ENCODE assay signal across 10 mouse cellular contexts in the genomic region with DNA sequence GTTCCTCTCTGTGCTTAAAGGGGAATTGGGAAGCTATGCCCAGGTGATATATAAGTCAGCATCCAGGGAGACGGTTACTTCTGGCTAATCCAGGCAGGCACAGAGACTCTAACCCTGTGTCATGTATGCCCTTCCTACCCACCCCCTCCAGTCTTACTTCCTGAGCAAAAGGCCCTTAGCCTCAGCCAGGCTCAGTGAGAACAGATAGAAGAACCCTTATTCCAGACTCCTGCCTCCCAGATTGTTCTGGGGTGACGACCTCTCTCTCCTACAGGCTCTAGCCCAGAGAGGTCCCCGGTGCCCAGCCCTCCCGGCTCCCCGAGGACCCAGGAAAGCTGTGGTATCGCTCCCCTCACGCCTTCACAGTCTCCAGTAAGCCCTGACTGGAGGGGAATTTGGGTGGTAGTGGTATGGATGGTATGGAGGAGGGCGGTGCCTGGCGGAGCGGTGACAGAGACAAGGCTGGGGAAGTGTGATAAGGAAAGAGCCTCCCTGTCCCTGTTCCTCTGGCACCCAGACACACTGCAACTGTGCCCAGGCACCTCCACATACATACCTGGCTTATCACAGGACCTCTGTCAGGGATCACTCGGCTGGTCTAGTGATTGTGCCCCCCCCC. TPM values are rescaled to one million over a fixed set of nuclear protein-coding genes. Genes with fewer than 3 reads are reported as not detected.
A peak's percentile ranks its signal among the peaks of the same experiment; 100 is the strongest.
DNase-seq lines count a peak whose midpoint lies in the region; ATAC-seq and TF ChIP-seq lines count a peak whose summit lies in the region.
"Had no signal": no experiment of that assay in that cellular context is flagged by ENCODE, and none has a peak within 500 bp of the region (broad histone marks: within the 10 kb centered on the region; RNA-seq: fewer than 3 reads in every experiment).

No protein-coding gene starts in this region.

- H3K36me3 ChIP-seq in hindbrain, embryonic 15.5 days = no peaks in the 10 kb centered on the region
- no peaks in the 10 kb centered on the region for H3K36me3 ChIP-seq in hindbrain, embryonic 16.5 days (ENCODE audit: control insufficient read depth, insufficient read depth, low read length)
- no peaks in the 10 kb centered on the region for H3K36me3 ChIP-seq in heart, postnatal 0 days (replicated peaks; ENCODE audit: control insufficient read depth, insufficient read depth, low read length)
- no peaks in the 10 kb centered on the region for H3K36me3 ChIP-seq in midbrain, embryonic 15.5 days (replicated peaks)

- WGBS in hindbrain, embryonic 15.5 days = 77% methylated on average over 11 of the region's 11 CpGs
- WGBS in hindbrain, embryonic 16.5 days = 83% methylated on average over 11 of the region's 11 CpGs
- 11% methylated on average over 11 of the region's 11 CpGs for WGBS in heart, postnatal 0 days
- WGBS in midbrain, embryonic 15.5 days = 82% methylated on average over 11 of the region's 11 CpGs

- no peak overlapping the region for H3K4me3 ChIP-seq in hindbrain, embryonic 15.5 days
- H3K4me3 ChIP-seq in hindbrain, embryonic 16.5 days (ENCODE audit: low read length) = no peak overlapping the region
- H3K4me3 ChIP-seq in brown adipose tissue, adult 24 weeks (ENCODE audit: insufficient read depth, low read depth, low read length) = no peak overlapping the region
- H3K4me3 ChIP-seq in heart, postnatal 0 days (ENCODE audit: low read depth, low read length) = no peak overlapping the region
- no peak overlapping the region for H3K4me3 ChIP-seq in midbrain, embryonic 15.5 days

- no peak overlapping the region for H3K4me2 ChIP-seq in hindbrain, embryonic 15.5 days
- H3K4me2 ChIP-seq in hindbrain, embryonic 16.5 days (ENCODE audit: low read length) = no peak overlapping the region
- H3K4me2 ChIP-seq in heart, postnatal 0 days (ENCODE audit: low read depth, low read length) = 0 out of 2 replicates have a peak overlapping the region, but pooled peaks have one; percentile 8
- H3K4me2 ChIP-seq in midbrain, embryonic 15.5 days = no peak overlapping the region

- TF ChIP-seq EP300 in heart, postnatal 0 days (IDR thresholded peaks at IDR 0.05; ENCODE audit: low read depth) = no peak

- peak; percentile 11 for DNase-seq in heart, postnatal 0 days (ENCODE audit: low spot score)
- peak; percentile 0 for DNase-seq in lung, postnatal 14 days
- no peak for DNase-seq in frontal cortex, adult 2 months (ENCODE audit: extremely low spot score in 1 of 2, low spot score in 1 of 2)
- no peak for DNase-seq in thymus, postnatal 4 days

- H3K9ac ChIP-seq in hindbrain, embryonic 15.5 days = no peak overlapping the region
- H3K9ac ChIP-seq in hindbrain, embryonic 16.5 days (ENCODE audit: low read depth, low read length) = no peak overlapping the region
- no peak overlapping the region for H3K9ac ChIP-seq in heart, postnatal 0 days (replicated peaks; ENCODE audit: low read depth, low read length)
- H3K9ac ChIP-seq in midbrain, embryonic 15.5 days = no peak overlapping the region

- no peaks in the 10 kb centered on the region for H3K9me3 ChIP-seq in hindbrain, embryonic 15.5 days
- no peaks in the 10 kb centered on the region for H3K9me3 ChIP-seq in hindbrain, embryonic 16.5 days (ENCODE audit: control insufficient read depth, low read length)
- no peaks in the 10 kb centered on the region for H3K9me3 ChIP-seq in heart, postnatal 0 days (replicated peaks; ENCODE audit: control insufficient read depth, low read length)
- H3K9me3 ChIP-seq in midbrain, embryonic 15.5 days = no peaks in the 10 kb centered on the region

- no peak for TF ChIP-seq CTCF in heart, postnatal 0 days (IDR thresholded peaks at IDR 0.05; ENCODE audit: low read depth)

- no peaks in the 10 kb centered on the region for H3K4me1 ChIP-seq in hindbrain, embryonic 15.5 days (replicated peaks)
- H3K4me1 ChIP-seq in hindbrain, embryonic 16.5 days (ENCODE audit: control insufficient read depth, insufficient read depth, low read depth, low read length) = no peaks in the 10 kb centered on the region
- H3K4me1 ChIP-seq in brown adipose tissue, adult 24 weeks (ENCODE audit: control insufficient read depth, insufficient read depth, insufficient read length, low read length) = peaks cover 34% of the 10 kb centered on the region
- H3K4me1 ChIP-seq in heart, postnatal 0 days (ENCODE audit: control insufficient read depth, insufficient read depth) = peaks cover 25% of the 10 kb centered on the region
- H3K4me1 ChIP-seq in midbrain, embryonic 15.5 days = no peaks in the 10 kb centered on the region

- no peak overlapping the region for H3K27ac ChIP-seq in hindbrain, embryonic 15.5 days (replicated peaks)
- no peak overlapping the region for H3K27ac ChIP-seq in hindbrain, embryonic 16.5 days (ENCODE audit: low read depth, low read length)
- peak overlapping the region; percentile 98 for H3K27ac ChIP-seq in brown adipose tissue, adult 24 weeks (replicated peaks; ENCODE audit: low read depth, low read length)
- H3K27ac ChIP-seq in heart, postnatal 0 days (ENCODE audit: low read depth) = peak overlapping the region; percentile 81
- H3K27ac ChIP-seq in midbrain, embryonic 15.5 days = no peak overlapping the region

- ATAC-seq in hindbrain, embryonic 15.5 days (ENCODE audit: low FRiP score, low read depth) = peak; percentile 32; the same call in 1 of the 2 replicates
- no peak for ATAC-seq in hindbrain, embryonic 16.5 days
- ATAC-seq in heart, postnatal 0 days (ENCODE audit: insufficient read depth, low read depth) = peak; percentile 37
- no peak for ATAC-seq in midbrain, embryonic 15.5 days (replicated peaks)

- H3K27me3 ChIP-seq in hindbrain, embryonic 15.5 days = no peaks in the 10 kb centered on the region
- no peaks in the 10 kb centered on the region for H3K27me3 ChIP-seq in hindbrain, embryonic 16.5 days (replicated peaks; ENCODE audit: control insufficient read depth, insufficient read depth, low read length)
- no peaks in the 10 kb centered on the region for H3K27me3 ChIP-seq in heart, postnatal 0 days (ENCODE audit: control insufficient read depth, insufficient read depth, low read length)
- H3K27me3 ChIP-seq in midbrain, embryonic 15.5 days (replicated peaks) = no peaks in the 10 kb centered on the region
- H3K27me3 ChIP-seq: CH12.LX had no signal

RNA-seq across cellular contexts. Expression of gene Gm11037, which starts 2.3 kb away (rescaled TPM):
- polyA plus RNA-seq in hindbrain, embryonic 15.5 days (2015; fragmentation: Nextera tagmentation; extraction: Ambion mirVana) = not detected in 2 replicates
- polyA plus RNA-seq in hindbrain, embryonic 16.5 days (2015; fragmentation: Nextera tagmentation; extraction: Ambion mirVana) = not detected in 2 replicates
- not detected in 2 replicates for polyA plus RNA-seq in brown adipose tissue, adult 24 weeks (2012; ENCODE audit: insufficient read depth, insufficient read length, missing spikeins)
- not detected in 2 replicates for total RNA-seq in heart, postnatal 0 days (2014; rRNA removed; ENCODE audit: low replicate concordance)
- not detected in 2 replicates for polyA plus RNA-seq in heart, postnatal 0 days (2015; fragmentation: Nextera tagmentation; extraction: Ambion mirVana)
- not detected in 2 replicates for polyA plus RNA-seq in frontal cortex, adult 2 months (2012; rRNA removed)
- polyA plus RNA-seq in midbrain, embryonic 15.5 days (2015; fragmentation: Nextera tagmentation; extraction: Ambion mirVana) = not detected in 2 replicates
- total RNA-seq: CH12.LX had no signal
- polyA plus RNA-seq: neural tube, embryonic 11.5 days had no signal

RNA-seq across cellular contexts. Expression of gene Hspa12b, which starts 8.6 kb away (rescaled TPM):
- 4.7 and 4.8 TPM in 2 replicates for polyA plus RNA-seq in hindbrain, embryonic 15.5 days (2015; fragmentation: Nextera tagmentation; extraction: Ambion mirVana)
- 6.5 and 6.9 TPM in 2 replicates for polyA plus RNA-seq in hindbrain, embryonic 16.5 days (2015; fragmentation: Nextera tagmentation; extraction: Ambion mirVana)
- polyA plus RNA-seq in brown adipose tissue, adult 24 weeks (2012; ENCODE audit: insufficient read depth, insufficient read length, missing spikeins) = 7.0 and 9.6 TPM in 2 replicates
- 17.1 and 29.3 TPM in 2 replicates for total RNA-seq in heart, postnatal 0 days (2014; rRNA removed; ENCODE audit: low replicate concordance)
- polyA plus RNA-seq in heart, postnatal 0 days (2015; fragmentation: Nextera tagmentation; extraction: Ambion mirVana) = 7.2 and 9.0 TPM in 2 replicates
- polyA plus RNA-seq in frontal cortex, adult 2 months (2012; rRNA removed) = 9.7 and 10.5 TPM in 2 replicates
- polyA plus RNA-seq in midbrain, embryonic 15.5 days (2015; fragmentation: Nextera tagmentation; extraction: Ambion mirVana) = 4.4 and 4.6 TPM in 2 replicates

RNA-seq across cellular contexts. Expression of gene 1700037H04Rik, which starts 24.3 kb away (rescaled TPM):
- 86.4 and 90.9 TPM in 2 replicates for polyA plus RNA-seq in hindbrain, embryonic 15.5 days (2015; fragmentation: Nextera tagmentation; extraction: Ambion mirVana)
- 86.6 and 92.7 TPM in 2 replicates for polyA plus RNA-seq in hindbrain, embryonic 16.5 days (2015; fragmentation: Nextera tagmentation; extraction: Ambion mirVana)
- 426 and 428 TPM in 2 replicates for polyA plus RNA-seq in brown adipose tissue, adult 24 weeks (2012; ENCODE audit: insufficient read depth, insufficient read length, missing spikeins)
- total RNA-seq in heart, postnatal 0 days (2014; rRNA removed; ENCODE audit: low replicate concordance) = 48.3 and 88.8 TPM in 2 replicates
- 35.9 and 39.7 TPM in 2 replicates for polyA plus RNA-seq in heart, postnatal 0 days (2015; fragmentation: Nextera tagmentation; extraction: Ambion mirVana)
- 104 and 114 TPM in 2 replicates for polyA plus RNA-seq in frontal cortex, adult 2 months (2012; rRNA removed)
- 71.2 and 81.5 TPM in 2 replicates for polyA plus RNA-seq in midbrain, embryonic 15.5 days (2015; fragmentation: Nextera tagmentation; extraction: Ambion mirVana)

RNA-seq across cellular contexts. Expression of gene Cenpb, which starts 44.2 kb away (rescaled TPM):
- polyA plus RNA-seq in hindbrain, embryonic 15.5 days (2015; fragmentation: Nextera tagmentation; extraction: Ambion mirVana) = 15.2 and 15.5 TPM in 2 replicates
- polyA plus RNA-seq in hindbrain, embryonic 16.5 days (2015; fragmentation: Nextera tagmentation; extraction: Ambion mirVana) = 11.1 and 11.3 TPM in 2 replicates
- polyA plus RNA-seq in brown adipose tissue, adult 24 weeks (2012; ENCODE audit: insufficient read depth, insufficient read length, missing spikeins) = 78.2 and 99.0 TPM in 2 replicates
- total RNA-seq in heart, postnatal 0 days (2014; rRNA removed; ENCODE audit: low replicate concordance) = 62.9 and 84.8 TPM in 2 replicates
- 7.1 and 7.8 TPM in 2 replicates for polyA plus RNA-seq in heart, postnatal 0 days (2015; fragmentation: Nextera tagmentation; extraction: Ambion mirVana)
- polyA plus RNA-seq in frontal cortex, adult 2 months (2012; rRNA removed) = 73.7 and 79.6 TPM in 2 replicates
- 16.0 and 16.4 TPM in 2 replicates for polyA plus RNA-seq in midbrain, embryonic 15.5 days (2015; fragmentation: Nextera tagmentation; extraction: Ambion mirVana)

RNA-seq across cellular contexts. Expression of gene Siglec1, which starts 49.1 kb away (rescaled TPM):
- 0.22 and 0.63 TPM in 2 replicates for polyA plus RNA-seq in hindbrain, embryonic 15.5 days (2015; fragmentation: Nextera tagmentation; extraction: Ambion mirVana)
- polyA plus RNA-seq in hindbrain, embryonic 16.5 days (2015; fragmentation: Nextera tagmentation; extraction: Ambion mirVana) = 0.15 and 0.24 TPM in 2 replicates
- 1.0 and 1.2 TPM in 2 replicates for polyA plus RNA-seq in brown adipose tissue, adult 24 weeks (2012; ENCODE audit: insufficient read depth, insufficient read length, missing spikeins)
- 2.2 and 3.4 TPM in 2 replicates for total RNA-seq in heart, postnatal 0 days (2014; rRNA removed; ENCODE audit: low replicate concordance)
- polyA plus RNA-seq in heart, postnatal 0 days (2015; fragmentation: Nextera tagmentation; extraction: Ambion mirVana) = 0.20 and 0.27 TPM in 2 replicates
- 0.23 and 0.38 TPM in 2 replicates for polyA plus RNA-seq in frontal cortex, adult 2 months (2012; rRNA removed)
- polyA plus RNA-seq in midbrain, embryonic 15.5 days (2015; fragmentation: Nextera tagmentation; extraction: Ambion mirVana) = 0.27 and 0.59 TPM in 2 replicates
- total RNA-seq: CH12.LX had no signal

Comparison
In these comparisons a context has a peak if more than half of its experiments do, and no peak if none do; other contexts are left out.
1. ATAC-seq: peak in hindbrain, embryonic 15.5 days (single experiment) and heart, postnatal 0 days (single experiment); none in hindbrain, embryonic 16.5 days (single experiment) and midbrain, embryonic 15.5 days (single experiment).
2. H3K27ac ChIP-seq: peak in brown adipose tissue, adult 24 weeks (single experiment) and heart, postnatal 0 days (single experiment); none in hindbrain, embryonic 15.5 days (single experiment), hindbrain, embryonic 16.5 days (single experiment) and midbrain, embryonic 15.5 days (single experiment).
3. DNase-seq: peak in heart, postnatal 0 days (single experiment) and lung, postnatal 14 days (single experiment); none in frontal cortex, adult 2 months (0 of 2) and thymus, postnatal 4 days (single experiment).